Mouse (Mus musculus) right cerebral cortex, postnatal 10 days (tissue): ENCODE data around the gene Lactb.
"Not testable (repeated sequence)": the region's sequence is repeated elsewhere in the genome, so short reads cannot be mapped to it uniquely, and the experiment has no call there.

Source experiments
- DNase-seq, 2 experiments: peaks; one replicate each; pipeline ENCODE4 v3.0.0; 2021; ENCODE audit warnings: low spot score in 2 of 2

Lactb gene

DNA sequence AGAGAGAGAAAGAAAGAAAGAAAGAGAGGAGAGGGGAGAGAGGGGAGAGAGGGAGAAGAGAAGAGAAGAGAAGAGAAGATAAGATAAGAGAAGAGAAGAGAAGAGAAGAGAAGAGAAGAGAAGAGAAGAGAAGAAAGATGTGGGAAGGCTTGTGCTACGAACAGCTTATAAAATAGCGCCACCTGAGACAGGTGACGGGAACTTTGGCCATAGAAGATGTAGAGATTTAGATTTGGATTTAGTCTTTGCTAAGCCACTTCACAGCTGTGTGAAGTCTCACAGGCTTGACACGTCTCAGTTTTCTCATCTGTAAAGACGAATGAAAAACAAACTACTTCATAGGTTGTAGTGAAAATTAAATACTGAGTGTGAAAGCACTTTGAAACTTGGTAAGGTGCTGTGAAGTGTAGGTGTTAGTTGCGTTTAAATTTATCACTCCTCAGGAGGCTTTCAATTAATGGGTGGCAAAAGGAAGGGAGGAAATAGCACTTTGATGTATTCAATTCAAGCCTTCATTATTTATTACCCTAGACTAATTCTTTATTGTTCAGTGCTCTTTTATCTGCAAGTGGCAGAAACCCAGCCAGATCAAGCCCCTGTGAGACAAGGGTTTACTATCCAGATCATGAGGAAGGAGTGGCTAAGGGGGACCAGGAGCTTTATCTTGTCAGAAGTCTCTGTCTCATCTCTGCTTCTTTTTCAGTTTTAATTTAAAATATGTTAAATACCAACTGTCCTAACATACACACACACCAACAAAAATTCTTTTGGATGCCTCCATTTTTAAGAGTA lies 54.6 kb downstream of the Lactb start:
- DNase-seq: no peak

DNA sequence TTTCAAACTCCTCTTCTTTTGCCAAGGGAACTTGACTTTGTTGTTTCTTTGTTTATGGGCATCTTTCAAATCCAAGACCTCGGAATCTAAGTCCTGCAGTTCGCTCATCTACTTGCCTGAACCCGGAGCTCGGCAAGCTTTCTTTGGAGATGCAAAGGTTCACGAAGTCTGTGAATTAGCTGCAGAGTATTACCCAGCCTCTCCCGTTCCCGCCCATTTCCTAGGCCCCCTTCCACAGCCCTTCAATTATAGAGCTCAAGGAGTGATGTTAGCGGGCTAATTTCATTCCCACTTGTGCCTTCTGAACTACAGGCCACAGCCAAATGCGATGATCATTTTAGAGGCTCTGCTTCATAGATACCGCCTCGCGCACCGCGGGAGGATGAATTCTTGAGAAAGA lies 55.3 kb downstream of the Lactb start:
- DNase-seq: peak in 1 of 2 experiments; percentile 44

DNA sequence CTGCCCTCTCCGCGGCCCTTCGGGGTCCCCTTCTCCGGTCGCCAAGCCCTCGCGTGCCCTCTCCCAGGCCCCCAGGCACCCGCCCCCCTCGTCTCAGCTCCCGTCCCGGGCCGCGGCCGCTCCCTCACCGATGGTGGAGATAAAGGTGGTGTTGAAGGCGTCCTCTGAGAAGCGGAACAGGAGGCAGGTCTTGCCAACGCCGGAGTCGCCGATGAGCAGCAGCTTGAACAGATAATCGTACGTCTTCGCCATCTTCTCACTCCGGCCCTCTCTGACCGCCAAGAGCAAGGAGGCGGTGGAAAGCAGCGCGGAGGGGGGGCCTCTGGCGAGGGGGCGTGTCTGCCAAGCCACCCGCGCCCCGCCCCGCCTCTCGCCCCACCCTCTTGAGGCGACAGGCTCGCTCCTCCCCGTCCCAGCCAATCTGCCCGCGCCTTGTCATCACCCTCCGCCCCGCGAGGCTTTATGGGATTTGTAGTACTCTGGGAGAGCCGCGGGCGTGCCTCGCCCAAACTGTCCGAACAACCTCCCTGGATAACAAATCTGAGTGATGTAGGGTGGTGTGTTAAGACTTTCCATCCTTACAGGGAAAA lies 55.8 kb downstream of the Lactb start, which contains the start of gene Rab8b:
Gene Rab8b (minus strand): TSS at position 306 of the 590 bp plus-strand sequence.
- peak; percentile 98 for DNase-seq

DNA sequence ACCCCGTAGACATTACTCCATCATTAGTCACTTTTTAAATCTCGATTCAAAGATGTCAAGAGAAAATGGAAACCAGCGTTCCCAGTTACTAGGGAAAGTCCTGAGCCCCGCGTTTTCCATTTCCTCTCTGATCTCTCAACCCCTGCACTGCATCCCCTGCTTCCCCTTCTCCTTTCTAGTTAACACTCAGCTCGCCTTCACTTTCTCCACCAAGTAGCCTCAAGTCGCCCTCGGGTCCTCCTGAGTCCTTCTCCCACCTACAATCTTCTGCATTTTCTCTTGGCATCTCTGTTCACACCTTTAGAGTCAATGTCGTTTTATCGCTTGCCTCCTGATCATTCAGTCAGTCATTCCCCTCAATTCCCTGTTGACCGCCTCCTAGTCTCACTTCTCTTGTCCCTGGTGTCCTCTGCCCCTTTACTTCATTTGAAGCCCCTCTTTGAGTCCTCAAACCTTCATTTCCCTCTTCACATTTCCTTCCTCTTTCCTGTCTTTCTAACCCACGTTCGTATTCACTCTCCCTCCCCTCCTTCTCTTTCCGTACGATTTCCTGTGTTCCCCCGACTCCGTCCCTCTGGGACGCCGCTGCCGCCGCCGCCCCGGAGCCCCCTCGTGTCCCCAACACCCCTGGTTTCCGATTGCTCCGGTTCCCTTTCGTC lies 56.5 kb downstream of the Lactb start:
- DNase-seq: no peak

- no peak for DNase-seq
Observed at GRCm38 (mm10) chr9:66917892-66918255, 57.4 kb downstream of the Lactb start.

DNA sequence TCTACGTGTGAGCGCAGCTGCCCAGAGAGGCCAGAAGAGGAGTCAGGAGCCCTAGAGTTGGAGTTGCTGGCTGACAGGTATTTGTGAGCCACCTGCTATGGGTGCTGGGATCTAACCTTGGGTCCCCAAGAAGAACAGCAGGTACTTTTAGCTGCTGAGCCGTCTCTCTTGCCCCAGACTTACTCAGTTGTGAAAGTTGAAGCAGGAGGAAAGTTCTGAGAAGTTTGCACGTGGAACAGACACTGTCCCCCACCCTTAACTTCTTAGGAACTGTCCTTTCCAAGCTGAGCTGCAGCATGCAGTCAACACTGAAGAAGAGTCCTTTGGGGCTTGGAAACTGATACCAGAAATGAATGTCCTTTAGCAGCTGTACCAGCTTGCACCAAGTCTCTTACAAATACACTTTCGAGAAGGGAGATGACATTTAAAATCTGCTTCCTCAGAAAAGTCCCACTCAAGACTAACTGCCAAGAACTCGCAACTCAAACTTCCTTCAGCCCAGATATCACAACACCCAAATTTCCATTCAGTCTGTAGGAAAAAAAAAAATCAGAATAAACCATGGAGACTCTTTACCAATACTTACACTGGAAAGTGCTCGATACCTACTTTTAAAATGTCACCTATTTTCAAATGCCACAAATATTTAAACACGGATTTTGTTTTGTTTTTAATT lies 57.9 kb downstream of the Lactb start:
- no peak for DNase-seq

DNA sequence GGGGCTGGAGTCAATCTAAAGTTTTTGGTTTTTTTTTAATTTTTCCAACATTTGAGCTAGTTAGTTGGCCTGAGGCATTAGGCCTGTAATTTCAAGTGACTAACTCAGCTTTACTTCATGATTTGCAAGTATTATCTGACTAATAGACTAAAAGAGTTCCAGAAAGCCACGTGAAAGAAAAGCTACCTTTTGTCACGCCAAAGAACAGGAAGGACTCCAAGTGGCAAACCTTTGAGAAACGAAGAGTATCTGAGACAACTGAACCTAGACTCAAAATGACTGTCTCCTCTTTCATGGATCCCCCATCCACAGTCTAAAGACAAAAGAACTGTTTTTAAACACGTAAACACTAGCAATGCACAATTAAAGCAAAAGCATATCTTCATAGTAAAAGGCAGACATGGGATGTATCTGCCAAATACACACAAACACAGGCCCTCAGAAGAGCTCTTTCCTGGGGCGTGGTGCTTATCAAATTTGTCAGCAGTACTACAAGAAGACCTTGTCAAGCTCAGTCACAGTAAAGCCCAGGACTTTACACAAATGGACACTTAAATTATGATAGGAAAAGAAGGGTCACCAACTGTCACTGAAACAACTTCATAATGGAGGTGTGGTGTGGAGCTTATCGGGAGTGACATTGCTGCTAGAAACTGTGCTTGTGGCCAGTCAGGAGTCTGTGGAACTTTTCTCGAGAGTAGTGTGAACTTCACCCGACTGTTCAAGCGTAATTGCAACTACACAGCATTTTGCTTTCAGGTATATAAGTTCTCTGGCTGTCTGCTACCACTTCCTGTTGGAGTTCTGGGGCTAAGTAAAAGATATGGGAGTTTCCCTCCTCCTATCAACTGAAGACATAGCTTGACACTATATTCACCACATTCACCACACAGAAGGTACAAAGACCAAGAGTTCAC lies 59.2 kb downstream of the Lactb start:
- DNase-seq: no peak

DNA sequence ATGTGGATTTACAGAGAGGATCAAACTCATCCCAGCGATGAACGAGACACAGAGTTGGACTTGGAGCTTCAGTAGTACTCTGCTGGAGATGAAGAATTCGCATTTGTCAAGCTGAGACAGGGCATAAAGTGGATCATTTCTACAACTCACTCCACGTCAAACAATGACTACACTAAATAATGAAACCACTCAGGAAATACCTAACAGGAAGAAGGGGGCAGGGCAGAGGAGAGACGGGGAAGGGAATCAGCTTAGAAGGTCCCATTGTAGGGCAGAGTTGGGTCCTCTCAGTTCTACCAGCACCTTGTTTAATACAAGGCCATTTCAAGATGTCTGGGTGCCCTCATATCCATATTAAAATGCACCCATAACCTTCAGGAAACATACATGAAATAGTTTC lies 59.9 kb downstream of the Lactb start:
- no peak for DNase-seq

DNA sequence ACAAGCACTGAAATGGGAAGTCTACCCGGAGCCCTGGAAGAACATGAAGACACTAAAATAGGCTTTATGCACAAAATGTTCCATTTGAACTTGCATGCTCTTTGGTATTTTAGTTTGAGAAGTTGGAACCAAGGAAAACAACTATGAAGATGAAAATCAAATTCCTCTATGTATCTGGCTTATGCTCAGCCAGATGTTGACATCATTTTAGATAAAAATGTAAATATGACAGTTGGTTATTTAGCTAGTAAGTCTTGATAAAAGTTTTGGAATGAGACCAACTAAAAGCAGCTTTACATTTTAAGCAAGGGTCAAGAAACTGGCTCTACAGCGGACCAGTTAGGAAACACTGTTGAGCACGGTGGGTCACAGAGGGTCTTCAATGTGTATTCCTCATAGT lies 60.7 kb downstream of the Lactb start:
- no peak for DNase-seq

GRCm38 (mm10) chr9:66913254-66913934 lies 61.9 kb downstream of the Lactb start:
- DNase-seq: not testable (repeated sequence)

DNA sequence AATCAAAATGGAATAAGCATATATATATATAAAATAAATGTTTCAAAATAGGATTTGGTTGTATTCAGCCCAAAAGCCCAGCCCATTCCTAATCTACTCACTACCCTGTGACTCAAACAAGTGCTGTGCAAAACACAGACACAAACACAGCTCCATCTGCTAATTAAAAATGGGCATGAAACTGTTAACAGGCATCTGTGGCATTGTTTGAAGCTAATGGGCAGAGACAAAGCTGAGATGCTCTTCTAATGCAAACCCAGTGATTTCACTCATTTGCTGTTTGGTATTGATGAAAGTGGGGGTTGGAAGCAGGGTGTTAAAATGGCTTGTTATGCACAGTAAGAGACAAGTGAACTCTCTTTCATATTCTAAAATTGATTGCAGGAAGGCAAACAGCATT lies 63.0 kb downstream of the Lactb start:
- no peak for DNase-seq

- no peak for DNase-seq
Observed at GRCm38 (mm10) chr9:66910677-66911076, 64.6 kb downstream of the Lactb start.

- no peak for DNase-seq
Observed at GRCm38 (mm10) chr9:66909922-66910321, 65.4 kb downstream of the Lactb start.

DNA sequence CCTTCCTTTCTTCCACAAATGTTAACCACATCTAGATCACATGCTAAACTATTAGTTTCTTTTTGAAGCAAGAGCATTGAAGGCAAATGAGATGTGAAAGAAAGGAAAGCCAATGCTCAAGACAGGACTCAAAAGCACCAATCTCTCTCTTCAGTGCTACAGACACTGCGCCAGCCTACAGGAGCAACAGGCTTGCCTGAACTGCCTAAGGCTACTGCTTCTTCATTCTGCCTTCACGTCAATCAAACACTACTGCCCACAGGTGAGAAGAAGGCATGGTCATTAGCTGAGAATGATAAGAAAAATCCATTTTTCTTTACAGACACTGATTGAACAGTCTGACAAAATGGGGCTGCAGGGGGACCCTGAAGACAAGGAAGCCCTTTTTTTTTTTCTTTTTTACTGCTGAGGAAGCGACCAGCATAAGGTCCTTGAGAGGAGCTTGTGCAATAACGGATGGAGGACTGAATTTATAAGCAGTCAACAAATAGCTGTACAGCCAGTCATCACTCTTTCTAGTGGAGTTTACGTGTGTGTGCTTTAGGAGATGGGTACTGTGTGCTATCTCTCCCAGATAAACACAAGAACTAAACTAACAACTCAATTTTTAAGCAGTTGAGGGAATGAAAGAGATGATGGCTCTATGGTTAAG lies 67.4 kb downstream of the Lactb start:
- DNase-seq: no peak

DNA sequence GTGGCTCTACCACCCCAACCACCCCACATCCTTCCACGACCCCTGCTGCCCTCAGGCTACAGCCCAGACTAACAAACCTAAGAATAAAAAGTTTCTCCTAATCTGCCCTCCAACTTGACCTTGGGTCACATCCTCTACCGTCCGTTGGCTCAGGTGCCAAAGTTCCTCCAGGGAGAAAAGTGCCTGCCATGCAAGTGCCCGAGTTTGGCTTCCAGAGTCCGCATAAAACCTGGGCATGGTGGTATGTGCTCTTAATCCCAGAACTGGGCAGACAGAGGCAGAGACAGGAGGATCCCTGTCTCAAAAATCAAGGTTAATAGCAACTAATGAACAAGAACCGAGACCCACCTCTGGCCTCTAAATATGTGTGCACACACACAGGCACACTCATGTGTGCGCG lies 68.2 kb downstream of the Lactb start:
- DNase-seq: no peak

GRCm38 (mm10) chr9:66905990-66906389 lies 69.3 kb downstream of the Lactb start:
- no peak for DNase-seq
